Mouse (Mus musculus) hindbrain, embryonic 16.5 days (tissue): ENCODE measurements at regions not wholly inside any gene's neighbourhood (a gene's known extent, or its start where the extent isn't known, plus 50 kb on each side); places are given as distances from the start of the nearest gene placed in this dataset.
"Not testable (repeated sequence)": the region's sequence is repeated elsewhere in the genome, so short reads cannot be mapped to it uniquely, and the experiment has no call there.

Experiments used
- ATAC-seq: fragments of 200-750 bp; cut with Nextera tagmentation; 2 replicates; pipeline ENCODE4 v1.8.0; 2017; ENCODE audit warnings: moderate TSS enrichment, moderate library complexity
- H3K27ac ChIP-seq: fragments of 300-500 bp; sonication (generic); 2 replicates; pipeline ENCODE4 v1.5.1; 2014; ENCODE audit warnings: low read depth, mild to moderate bottlenecking, control low read depth, low read length, moderate library complexity
- H3K27me3 ChIP-seq: fragments of 300-500 bp; sonication (generic); replicated peaks from 2 replicates; pipeline ENCODE4 v1.6.1; 2014; ENCODE audit warnings: low read length; ENCODE audit not compliant: control insufficient read depth, insufficient read depth
- H3K36me3 ChIP-seq: fragments of 300-500 bp; sonication (generic); 2 replicates; pipeline ENCODE4 v1.6.1; 2014; ENCODE audit warnings: mild to moderate bottlenecking, low read length, moderate library complexity, mixed read lengths; ENCODE audit not compliant: control insufficient read depth, insufficient read depth
- H3K4me1 ChIP-seq: fragments of 300-500 bp; sonication (generic); 2 replicates; pipeline ENCODE4 v1.6.1; 2014; ENCODE audit warnings: low read depth, low read length; ENCODE audit not compliant: control insufficient read depth, insufficient read depth
- H3K4me2 ChIP-seq: fragments of 300-500 bp; sonication (generic); 2 replicates; pipeline ENCODE4 v1.6.1; 2014; ENCODE audit warnings: mild to moderate bottlenecking, low read length, control low read depth, moderate library complexity
- H3K4me3 ChIP-seq: fragments of 300-500 bp; sonication (generic); 2 replicates; pipeline ENCODE4 v1.5.1; 2014; ENCODE audit warnings: mild to moderate bottlenecking, low read length, control low read depth, moderate library complexity
- H3K9ac ChIP-seq: fragments of 300-500 bp; sonication (generic); 2 replicates; pipeline ENCODE4 v1.6.1; 2014; ENCODE audit warnings: low read depth, mild to moderate bottlenecking, control low read depth, low read length, moderate library complexity
- H3K9me3 ChIP-seq: fragments of 300-500 bp; sonication (generic); 2 replicates; pipeline ENCODE4 v1.6.1; 2014; ENCODE audit warnings: mild to moderate bottlenecking, low read length, moderate library complexity; ENCODE audit not compliant: control insufficient read depth
- WGBS: fragments of 180-500 bp; shearing (Covaris S2); extraction: QIAGEN DNeasy Blood & Tissue Kit; methylation state at CpG from one replicate; pipeline ENCODE4 v1.1.7; 2014; 5-methylcytosine and 5-hydroxymethylcytosine counted together

DNA sequence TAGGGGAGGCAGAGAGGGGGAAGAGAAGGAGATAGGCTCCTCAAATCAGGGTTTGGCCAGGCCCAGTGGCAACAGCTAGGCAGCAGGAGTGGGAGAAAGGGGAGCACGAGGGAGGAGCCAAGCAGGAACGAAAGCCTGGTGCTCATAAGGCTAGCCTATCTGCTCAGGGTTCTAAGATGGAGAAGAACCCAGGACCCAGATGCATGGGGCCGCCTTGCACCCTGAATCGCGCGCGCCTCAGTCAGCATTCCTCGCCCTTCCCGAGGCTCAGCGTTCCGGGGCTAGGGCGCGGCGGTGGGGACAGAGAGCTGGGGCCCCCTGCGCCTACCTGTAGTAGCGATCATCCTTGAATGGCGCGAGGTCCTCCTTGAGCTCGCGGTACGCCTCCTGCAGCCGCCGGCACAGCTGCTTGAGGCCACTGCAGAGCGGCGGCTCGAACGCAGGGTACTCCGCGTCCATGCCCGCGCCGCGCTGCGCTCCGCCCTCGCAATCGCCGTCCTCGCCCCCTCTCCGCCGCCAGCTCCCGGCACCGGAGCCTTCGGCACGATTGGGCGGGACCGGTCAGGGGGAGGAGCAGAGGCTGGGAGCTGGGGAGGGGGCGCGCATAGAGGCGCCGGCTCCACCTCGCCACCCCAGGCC, 60.1 kb downstream of the Dynlt1b start:
- H3K27me3 ChIP-seq, H3K4me1 ChIP-seq, H3K36me3 ChIP-seq, H3K9me3 ChIP-seq: not testable (repeated sequence)
- peak overlapping the region; percentile 65 for H3K9ac ChIP-seq
- H3K27ac ChIP-seq, result peak overlapping the region; percentile 71
- peak; percentile 88 for ATAC-seq
- H3K4me2 ChIP-seq, result peak overlapping the region; percentile 39
- H3K4me3 ChIP-seq, result peak overlapping the region; percentile 49
- 0% methylated on average over 20 of the region's 52 CpGs for WGBS

DNA sequence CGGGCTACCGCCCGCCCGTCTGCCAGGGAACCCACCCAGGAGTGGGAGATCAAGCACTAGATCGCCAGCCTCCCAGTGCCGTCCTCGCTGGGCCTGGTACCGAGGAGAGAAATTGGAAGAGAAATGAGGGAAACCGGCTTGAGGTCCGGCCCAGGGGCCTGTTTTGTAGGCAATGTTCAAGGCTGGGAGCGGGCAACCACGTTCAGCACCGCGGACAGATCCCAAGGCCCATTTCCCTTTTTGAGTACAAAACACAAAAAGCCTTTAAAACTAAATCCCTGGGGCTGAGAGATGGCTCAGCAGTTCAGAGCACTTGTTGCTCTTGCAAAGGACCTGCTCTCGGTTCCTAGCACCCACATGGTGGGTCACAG, 60.6 kb downstream of the Dynlt1b start:
- not testable (repeated sequence) for ATAC-seq, H3K4me1 ChIP-seq, H3K4me2 ChIP-seq, H3K27ac ChIP-seq, H3K4me3 ChIP-seq, H3K9me3 ChIP-seq, H3K27me3 ChIP-seq, H3K9ac ChIP-seq, H3K36me3 ChIP-seq
- no CpG with 5 or more reads among the region's 15 CpGs for WGBS

DNA sequence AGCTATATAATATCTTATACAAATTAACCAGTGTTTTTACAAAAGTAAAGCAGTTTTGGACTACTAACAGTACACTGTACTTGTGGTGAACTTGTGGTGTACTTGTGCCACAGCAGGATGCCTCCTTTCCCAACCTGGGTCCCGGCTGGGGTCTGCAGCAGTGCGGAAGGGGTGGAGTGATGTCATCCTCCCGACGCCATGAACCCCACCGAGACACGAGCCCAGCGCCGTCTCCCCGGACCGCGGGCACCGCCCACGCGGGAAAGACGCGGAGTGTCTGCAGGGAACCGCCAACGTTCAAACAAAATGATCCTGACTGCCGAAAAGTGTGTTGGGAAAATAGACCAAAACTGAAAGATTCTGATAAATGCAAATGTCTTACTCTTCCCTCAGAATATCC, 62.6 kb downstream of the Dynlt1b start:
- 23% methylated on average over 19 of the region's 19 CpGs for WGBS
- H3K27ac ChIP-seq, H3K4me1 ChIP-seq, H3K36me3 ChIP-seq, H3K9me3 ChIP-seq, H3K27me3 ChIP-seq: not testable (repeated sequence)
- Histone ChIP-seq H3K4me2 (peak overlapping the region; percentile 72), H3K4me3 (peak overlapping the region; percentile 47), H3K9ac (peak overlapping the region; percentile 59)
- ATAC-seq, result peak; percentile 40; the same call in 1 of the 2 replicates

DNA sequence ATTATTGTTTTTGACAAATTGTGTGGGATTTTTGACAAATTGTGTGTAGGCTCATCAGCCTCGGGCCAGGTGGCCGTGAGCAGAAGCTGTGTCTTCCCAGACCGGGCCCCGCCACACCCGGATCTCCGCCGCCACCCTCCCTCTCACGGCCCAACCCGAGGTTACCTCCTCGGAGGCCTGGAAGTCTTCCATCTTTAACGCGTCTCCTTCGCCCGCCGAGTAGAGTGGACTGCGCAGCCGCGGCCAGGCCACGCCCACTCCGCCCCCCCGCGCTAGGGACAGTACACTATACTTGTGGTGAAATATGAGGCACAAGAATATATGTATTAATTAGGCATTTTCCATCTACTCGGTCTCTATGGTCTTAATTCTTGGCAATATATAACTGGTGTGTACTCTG, 63.0 kb downstream of the Dynlt1b start:
- not testable (repeated sequence) for H3K36me3 ChIP-seq, H3K4me1 ChIP-seq, H3K27ac ChIP-seq, H3K9ac ChIP-seq, H3K27me3 ChIP-seq, H3K9me3 ChIP-seq
- Histone ChIP-seq H3K4me2 (peak overlapping the region; percentile 72), H3K4me3 (peak overlapping the region; percentile 47)
- WGBS, result 35% methylated on average over 21 of the region's 23 CpGs
- peak; percentile 40 for ATAC-seq

DNA sequence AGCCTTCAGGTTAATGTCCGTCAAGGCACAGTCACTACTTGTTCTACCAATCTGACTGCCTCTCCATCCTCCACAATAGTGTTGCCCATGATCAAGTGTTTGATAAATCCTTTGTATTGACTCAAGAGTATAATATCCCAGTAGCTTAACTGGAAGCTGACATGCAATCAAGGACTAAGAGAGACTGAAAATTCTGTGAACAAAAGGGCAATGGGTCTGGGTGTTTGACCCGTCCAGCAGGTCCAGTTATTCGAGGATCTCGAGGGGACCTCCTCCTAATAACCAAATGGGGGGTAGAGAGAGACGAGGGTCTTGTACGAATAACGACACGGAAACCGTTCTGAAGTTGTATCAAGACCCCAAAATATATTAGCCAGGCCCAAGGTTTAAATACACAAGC, 66.6 kb downstream of the Dynlt1b start:
- not testable (repeated sequence) for ATAC-seq, H3K4me1 ChIP-seq, H3K9ac ChIP-seq, H3K4me2 ChIP-seq, H3K27ac ChIP-seq, H3K36me3 ChIP-seq, H3K27me3 ChIP-seq, H3K9me3 ChIP-seq, H3K4me3 ChIP-seq
- WGBS, result 91% methylated on average over 9 of the region's 9 CpGs

DNA sequence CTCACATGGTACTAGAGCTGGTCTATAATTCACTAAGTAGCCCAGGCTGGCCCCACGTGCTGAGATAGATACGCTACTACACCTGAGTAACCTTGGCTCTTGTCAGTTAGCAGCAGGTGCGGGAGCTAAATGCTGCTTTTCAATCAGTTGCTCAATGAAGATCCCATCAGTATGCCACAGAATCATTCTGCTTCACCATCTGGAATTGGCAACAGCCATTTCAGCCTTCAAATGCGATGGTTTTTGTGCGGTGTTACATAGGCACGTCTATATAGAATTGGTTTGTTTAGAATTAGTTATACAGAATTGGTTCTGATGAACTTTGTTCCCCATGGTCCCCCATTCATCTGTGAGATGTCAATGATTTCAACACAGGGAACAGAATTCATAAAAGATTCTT, 72.8 kb downstream of the Dynlt1b start:
- H3K27ac ChIP-seq, H3K9me3 ChIP-seq, H3K27me3 ChIP-seq, H3K9ac ChIP-seq, H3K36me3 ChIP-seq, H3K4me1 ChIP-seq, H3K4me2 ChIP-seq, H3K4me3 ChIP-seq, ATAC-seq: not testable (repeated sequence)
- 91% methylated on average over 4 of the region's 6 CpGs for WGBS

DNA sequence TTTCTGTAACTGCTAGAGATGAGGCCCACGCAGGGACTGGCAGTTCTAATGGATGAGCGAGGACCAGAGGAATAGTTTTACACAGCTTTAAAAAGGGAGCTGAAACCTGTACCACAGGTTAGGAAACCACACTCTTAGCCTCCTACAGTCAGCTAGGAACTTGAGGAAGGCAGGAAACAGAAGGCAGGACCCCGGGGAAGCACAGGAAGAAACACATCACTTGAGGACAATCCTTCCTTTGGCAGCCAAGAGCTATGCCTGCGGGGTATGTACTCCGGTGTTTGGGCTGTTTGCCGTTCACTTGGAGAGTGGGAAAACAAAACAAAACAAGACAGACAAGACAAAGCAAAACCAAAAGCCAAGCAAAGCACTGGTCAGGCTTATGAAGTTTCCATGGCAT, 76.0 kb downstream of the Dynlt1b start:
- not testable (repeated sequence) for H3K27me3 ChIP-seq, H3K4me3 ChIP-seq, H3K9me3 ChIP-seq, H3K9ac ChIP-seq, ATAC-seq, H3K4me2 ChIP-seq, H3K36me3 ChIP-seq, H3K27ac ChIP-seq, H3K4me1 ChIP-seq
- WGBS, result 88% methylated on average over 6 of the region's 6 CpGs

DNA sequence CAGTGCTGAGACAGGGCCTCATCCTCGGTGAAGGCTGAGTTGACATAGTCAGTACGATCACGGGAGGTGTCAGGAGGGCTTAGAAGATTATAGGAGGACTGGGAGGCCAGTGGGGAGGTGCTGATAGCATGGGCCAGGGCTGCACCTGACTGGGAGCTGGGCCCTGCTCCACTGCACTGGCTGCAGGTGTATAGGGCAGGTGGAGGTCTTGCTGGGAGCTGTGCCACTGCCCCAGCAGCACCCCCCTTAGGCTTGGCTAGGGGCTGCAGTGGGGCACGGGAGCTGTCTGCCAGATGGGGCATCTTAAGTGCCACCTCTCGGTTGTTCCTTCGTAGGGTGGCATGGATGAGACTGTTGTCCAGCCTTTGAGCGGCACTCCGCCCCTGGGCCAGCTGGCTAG, 85.2 kb downstream of the Dynlt1b start:
- H3K36me3 ChIP-seq, H3K4me2 ChIP-seq, H3K27me3 ChIP-seq, H3K4me1 ChIP-seq, H3K4me3 ChIP-seq, ATAC-seq, H3K9ac ChIP-seq, H3K27ac ChIP-seq, H3K9me3 ChIP-seq: not testable (repeated sequence)
- 85% methylated on average over 5 of the region's 8 CpGs for WGBS

DNA sequence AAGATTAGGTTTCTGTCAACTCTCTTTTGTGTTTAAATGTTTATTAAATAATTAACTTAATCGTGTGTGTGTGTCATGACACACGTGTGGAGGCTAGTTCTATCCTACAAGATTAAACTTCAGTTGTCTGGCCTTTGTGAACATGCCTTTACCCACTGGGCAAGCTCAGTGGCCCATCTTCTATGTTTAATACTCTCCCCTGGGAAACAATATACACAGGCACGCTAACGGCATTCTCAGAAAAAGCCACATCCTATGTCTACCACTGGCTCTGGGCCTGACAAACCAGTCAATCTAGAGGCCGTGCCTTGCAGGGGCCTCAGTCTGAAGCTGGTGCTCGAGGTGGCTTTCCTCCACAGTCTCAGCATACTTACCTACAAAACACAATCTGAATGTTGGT, 82.4 kb upstream of the Dynlt1c start:
- not testable (repeated sequence) for H3K27me3 ChIP-seq, ATAC-seq, H3K36me3 ChIP-seq, H3K9ac ChIP-seq, H3K27ac ChIP-seq, H3K4me3 ChIP-seq, H3K4me2 ChIP-seq, H3K9me3 ChIP-seq, H3K4me1 ChIP-seq
- 71% methylated on average over 5 of the region's 6 CpGs for WGBS

DNA sequence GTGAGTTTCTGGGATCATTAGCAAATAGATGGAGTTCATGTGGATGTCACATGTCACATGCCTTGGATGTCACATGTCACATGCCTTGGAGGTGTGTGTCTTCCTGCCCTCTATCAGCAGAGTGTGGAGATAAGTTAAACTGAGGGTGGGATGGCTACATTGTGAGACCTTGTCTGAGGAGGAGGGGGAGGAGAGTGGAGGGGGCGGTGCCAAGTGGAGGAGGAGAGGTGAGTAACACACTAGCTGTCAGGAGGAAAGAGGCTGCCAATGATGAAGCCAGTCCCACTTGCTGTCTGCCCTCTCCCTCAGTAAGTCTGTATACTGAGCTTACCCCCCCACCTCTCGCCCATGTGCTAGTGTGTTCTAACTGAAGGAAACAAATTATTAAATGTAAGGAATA, 81.5 kb upstream of the Dynlt1c start:
- H3K4me3 ChIP-seq, H3K27ac ChIP-seq, H3K36me3 ChIP-seq, ATAC-seq, H3K27me3 ChIP-seq, H3K4me1 ChIP-seq, H3K4me2 ChIP-seq, H3K9me3 ChIP-seq, H3K9ac ChIP-seq: not testable (repeated sequence)
- 82% methylated on average over 2 of the region's 2 CpGs for WGBS
